Mouse (Mus musculus) heart, postnatal 0 days (tissue): ENCODE results near the gene Fn3k. TPM values are rescaled to one million over a fixed set of nuclear protein-coding genes. Genes with fewer than 3 reads are reported as not detected.

Experiments used
- ATAC-seq: fragments of 200-750 bp; cut with Nextera tagmentation; 2 replicates; pipeline ENCODE4 v1.8.0; 2017; ENCODE audit warnings: low read depth, moderate number of reproducible peaks, moderate library complexity; ENCODE audit not compliant: insufficient read depth
- DNase-seq: peaks from one replicate; pipeline ENCODE4 v3.0.0-alpha.2; 2016; ENCODE audit warnings: low spot score
- H3K27ac ChIP-seq: fragments of 300-500 bp; sonication (generic); 2 replicates; pipeline ENCODE4 v1.5.1; 2014; ENCODE audit warnings: low read depth, mild to moderate bottlenecking
- H3K27me3 ChIP-seq: fragments of 300-500 bp; sonication (generic); 2 replicates; pipeline ENCODE4 v1.6.1; 2014; ENCODE audit warnings: low read length, mixed read lengths; ENCODE audit not compliant: control insufficient read depth, insufficient read depth
- H3K36me3 ChIP-seq: fragments of 300-500 bp; sonication (generic); replicated peaks from 2 replicates; pipeline ENCODE4 v1.6.1; 2014; ENCODE audit warnings: low read length, mixed read lengths; ENCODE audit not compliant: control insufficient read depth, insufficient read depth
- H3K4me1 ChIP-seq: fragments of 300-500 bp; sonication (generic); 2 replicates; pipeline ENCODE4 v1.6.1; 2014; ENCODE audit warnings: antibody characterized with exemption; ENCODE audit not compliant: control insufficient read depth, insufficient read depth
- H3K4me2 ChIP-seq: fragments of 300-500 bp; sonication (generic); 2 replicates; pipeline ENCODE4 v1.6.1; 2014; ENCODE audit warnings: low read depth, mild to moderate bottlenecking, low read length, moderate library complexity
- H3K4me3 ChIP-seq: fragments of 300-500 bp; sonication (generic); 2 replicates; pipeline ENCODE4 v1.5.1; 2014; ENCODE audit warnings: low read depth, low read length
- H3K9ac ChIP-seq: fragments of 300-500 bp; sonication (generic); replicated peaks from 2 replicates; pipeline ENCODE4 v1.6.1; 2014; ENCODE audit warnings: low read depth, low read length, mixed read lengths
- H3K9me3 ChIP-seq: fragments of 300-500 bp; sonication (generic); replicated peaks from 2 replicates; pipeline ENCODE4 v1.6.1; 2016; ENCODE audit warnings: low read length; ENCODE audit not compliant: control insufficient read depth
- CTCF ChIP-seq: IDR thresholded peaks from 2 replicates; pipeline ENCODE4 v1.5.1; 2016; ENCODE audit warnings: antibody characterized with exemption, control low read depth, low read depth
- EP300 ChIP-seq: IDR thresholded peaks from 2 replicates; pipeline ENCODE4 v1.6.1; 2016; ENCODE audit warnings: antibody characterized with exemption, low read depth
- WGBS: fragments of 180-500 bp; shearing (Covaris S2); extraction: QIAGEN DNeasy Blood & Tissue Kit; methylation state at CpG from one replicate; pipeline ENCODE4 v1.1.7; 2014; 5-methylcytosine and 5-hydroxymethylcytosine counted together
- polyA plus RNA-seq: library from polyadenylated mRNA; unstranded; fragments of >200 nt; fragmentation: Nextera tagmentation; extraction: Ambion mirVana; gene quantifications from 2 replicates; pipeline ENCODE4 v1.2.1, GENCODE M21; 2015
- total RNA-seq: library from RNA; depleted of rRNA; stranded (reverse); fragments of >200 nt; gene quantifications from 2 replicates; pipeline ENCODE4 v1.2.3, GENCODE M21; 2014; ENCODE audit warnings: low replicate concordance

Fn3k gene
- total and polyA plus RNA-seq, 2 experiments from 2014 or later: 17.5 to 20.5 TPM

- DNase-seq: no peak
- no peaks in the 10 kb centered on the region for H3K36me3 ChIP-seq
- H3K4me3 ChIP-seq: no peak overlapping the region
- no peaks in the 10 kb centered on the region for H3K27me3 ChIP-seq
- ATAC-seq: no peak
- no peak overlapping the region for H3K4me2 ChIP-seq
- no peak for TF ChIP-seq CTCF
- no peak for TF ChIP-seq EP300
- no peaks in the 10 kb centered on the region for H3K4me1 ChIP-seq
- H3K27ac ChIP-seq: no peak overlapping the region
- H3K9me3 ChIP-seq: no peaks in the 10 kb centered on the region
- WGBS: 62% methylated on average over 3 of the region's 3 CpGs
- H3K9ac ChIP-seq: no peak overlapping the region
Observed at GRCm38 (mm10) chr11:121407366-121408155, 27.2 kb upstream of the Fn3k start.

DNA sequence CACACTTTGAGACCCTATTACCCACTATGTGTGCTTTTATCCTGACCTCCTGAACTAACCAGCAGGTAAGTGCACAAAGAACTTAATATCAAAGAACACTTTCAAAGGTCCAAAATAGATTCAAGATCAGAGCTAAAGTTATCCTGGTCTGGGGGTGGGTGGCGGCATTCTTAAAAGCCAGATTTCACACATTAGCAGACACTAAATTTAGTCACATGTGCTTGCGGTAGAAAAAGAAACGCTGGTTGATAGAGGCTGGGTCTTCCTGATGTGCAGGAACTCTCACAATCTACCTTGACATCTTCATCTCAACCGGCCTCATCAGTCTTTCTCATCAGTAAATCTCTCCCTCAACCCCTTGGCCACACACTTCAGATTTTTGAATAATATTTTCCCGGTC is 20.0 kb upstream of the Fn3k start:
- Histone ChIP-seq H3K9me3 (no peaks in the 10 kb centered on the region), H3K36me3 (no peaks in the 10 kb centered on the region), H3K9ac (no peak overlapping the region), H3K27me3 (no peaks in the 10 kb centered on the region), H3K27ac (no peak overlapping the region), H3K4me2 (no peak overlapping the region), H3K4me3 (no peak overlapping the region), H3K4me1 (peaks cover 6% of the 10 kb centered on the region)
- ATAC-seq (no peak), DNase-seq (no peak)
- TF ChIP-seq CTCF (no peak), EP300 (no peak)
- WGBS: 60% methylated on average over 5 of the region's 5 CpGs

DNA sequence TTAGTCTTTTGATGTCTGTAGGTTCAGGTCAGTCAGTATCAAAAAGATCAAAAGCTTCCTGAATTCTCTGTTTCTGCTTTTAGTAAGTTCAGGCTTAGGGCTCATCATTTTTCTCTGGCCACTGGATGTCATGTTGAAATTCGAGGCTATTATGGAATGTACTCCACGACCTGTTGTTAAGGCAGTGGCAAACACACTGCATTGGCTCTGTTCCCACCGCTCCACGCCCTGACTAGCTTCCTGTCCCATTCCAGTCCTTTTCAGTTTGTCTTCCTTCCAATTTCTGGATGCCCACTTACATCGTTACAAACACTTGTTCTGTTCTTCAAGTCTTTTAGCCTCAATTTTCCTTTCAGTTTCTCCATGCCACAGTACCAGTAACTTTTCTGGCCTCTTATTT is 19.4 kb upstream of the Fn3k start:
- ATAC-seq: no peak
- no peak overlapping the region for H3K4me3 ChIP-seq
- H3K27me3 ChIP-seq: no peaks in the 10 kb centered on the region
- no peak for DNase-seq
- no peaks in the 10 kb centered on the region for H3K36me3 ChIP-seq
- WGBS: 39% methylated on average over 5 of the region's 5 CpGs
- H3K27ac ChIP-seq: no peak overlapping the region
- H3K9me3 ChIP-seq: no peaks in the 10 kb centered on the region
- peaks cover 6% of the 10 kb centered on the region for H3K4me1 ChIP-seq
- H3K4me2 ChIP-seq: no peak overlapping the region
- no peak overlapping the region for H3K9ac ChIP-seq
- TF ChIP-seq EP300 (no peak), CTCF (no peak)

DNA sequence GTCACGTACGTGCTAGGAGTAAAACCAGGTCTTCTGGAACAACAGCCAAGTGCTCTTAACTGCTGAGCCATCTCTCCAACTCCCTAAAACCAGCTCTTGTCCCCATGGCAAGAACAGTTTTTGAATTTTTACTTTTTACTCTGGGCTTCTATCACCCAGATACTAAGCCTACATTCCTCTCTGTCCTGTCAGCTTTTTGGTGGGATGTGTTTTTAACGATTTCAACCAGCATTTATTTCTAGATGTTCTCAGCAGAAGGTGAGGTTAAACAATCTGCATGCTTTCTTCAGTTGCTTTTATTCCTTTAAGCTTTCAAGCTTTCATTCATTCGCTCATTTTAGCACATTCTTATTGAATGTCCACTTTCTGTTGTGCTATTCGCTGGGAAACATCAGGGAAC is 16.7 kb upstream of the Fn3k start:
- Histone ChIP-seq H3K4me3 (no peak overlapping the region), H3K36me3 (no peaks in the 10 kb centered on the region), H3K4me2 (no peak overlapping the region), H3K27ac (no peak overlapping the region), H3K4me1 (peaks cover 17% of the 10 kb centered on the region), H3K27me3 (no peaks in the 10 kb centered on the region), H3K9ac (no peak overlapping the region), H3K9me3 (no peaks in the 10 kb centered on the region)
- ATAC-seq (no peak), DNase-seq (no peak)
- TF ChIP-seq EP300: no peak
- no peak for TF ChIP-seq CTCF
- 66% methylated on average over 5 of the region's 5 CpGs for WGBS

DNA sequence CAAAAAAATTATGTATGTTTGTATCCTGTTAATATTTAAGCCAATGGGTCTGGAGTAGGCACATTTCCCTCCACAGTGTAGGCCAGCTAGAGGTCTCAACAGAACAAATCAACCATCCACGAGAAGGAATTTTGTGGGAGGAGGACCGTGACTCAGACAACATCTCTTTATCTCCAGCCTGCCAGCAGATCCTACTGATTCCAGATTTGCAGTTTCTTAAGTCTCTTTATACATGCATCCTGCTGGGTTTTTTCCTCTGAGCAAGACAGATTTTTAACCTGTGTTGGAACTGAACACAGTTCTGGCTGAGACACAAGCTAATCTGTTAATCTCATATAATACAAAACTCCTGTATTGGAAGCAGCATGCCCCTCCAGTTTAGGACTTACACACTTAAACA is 15.8 kb upstream of the Fn3k start:
- no peak for TF ChIP-seq EP300
- TF ChIP-seq CTCF: no peak
- DNase-seq (no peak), ATAC-seq (no peak)
- H3K4me3 ChIP-seq: no peak overlapping the region
- no peak overlapping the region for H3K9ac ChIP-seq
- peaks cover 17% of the 10 kb centered on the region for H3K4me1 ChIP-seq
- no peak overlapping the region for H3K27ac ChIP-seq
- no peaks in the 10 kb centered on the region for H3K9me3 ChIP-seq
- WGBS: 52% methylated on average over 2 of the region's 2 CpGs
- H3K27me3 ChIP-seq: no peaks in the 10 kb centered on the region
- H3K36me3 ChIP-seq: no peaks in the 10 kb centered on the region
- no peak overlapping the region for H3K4me2 ChIP-seq

DNA sequence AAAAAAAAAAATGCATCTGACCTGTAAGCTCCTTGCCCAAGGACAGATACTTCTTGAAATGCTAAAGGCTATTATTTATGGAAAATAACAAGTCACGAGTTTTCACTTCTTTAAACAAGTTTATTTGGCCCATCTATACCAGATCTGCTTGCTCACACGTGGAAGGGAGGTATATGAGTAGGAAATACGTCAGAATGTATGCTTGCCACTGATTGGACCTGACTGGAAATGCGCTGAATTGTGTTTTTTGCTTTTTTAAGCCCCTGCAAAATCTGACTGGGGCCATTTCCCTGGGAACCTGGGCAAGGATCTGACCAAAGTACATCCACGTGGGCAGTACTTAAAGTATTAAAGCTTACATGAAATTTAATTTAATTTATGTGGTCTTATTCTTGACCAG is 14.3 kb upstream of the Fn3k start:
- Histone ChIP-seq H3K36me3 (peaks cover 2% of the 10 kb centered on the region; the same call in 1 of the 2 replicates), H3K4me2 (peak overlapping the region; percentile 86; the same call in 1 of the 2 replicates), H3K27ac (no peak overlapping the region), H3K9me3 (no peaks in the 10 kb centered on the region), H3K27me3 (no peaks in the 10 kb centered on the region), H3K4me3 (peak overlapping the region; percentile 68; the same call in 1 of the 2 replicates), H3K9ac (no peak overlapping the region), H3K4me1 (peaks cover 11% of the 10 kb centered on the region)
- WGBS: 55% methylated on average over 5 of the region's 5 CpGs
- DNase-seq: no peak
- TF ChIP-seq CTCF (no peak), EP300 (no peak)
- no peak for ATAC-seq
